Mouse (Mus musculus): Measurements from ENCODE around the gene Ddr2. TPM values are rescaled to one million over a fixed set of nuclear protein-coding genes. Genes with fewer than 3 reads are reported as not detected.
A peak's percentile ranks its signal among the peaks of the same experiment; 100 is the strongest.
"Not testable (repeated sequence)": the region's sequence is repeated elsewhere in the genome, so short reads cannot be mapped to it uniquely, and the experiment has no call there.

Gene Ddr2
- polyA plus RNA-seq, 1 experiment from 2014 or later, result 85.2 TPM

- H3K36me3 ChIP-seq (ENCODE audit: control insufficient read depth, insufficient read depth, low read length), result no peaks in the 10 kb centered on the region
- H3K9ac ChIP-seq (ENCODE audit: low read depth, low read length), result no peak overlapping the region
- peaks cover 16% of the 10 kb centered on the region for H3K4me1 ChIP-seq (ENCODE audit: control insufficient read depth, insufficient read depth, low read length)
- no peak overlapping the region for H3K4me2 ChIP-seq (ENCODE audit: low read depth, low read length)
- ATAC-seq (ENCODE audit: low read depth) (no peak), DNase-seq (ENCODE audit: low spot score) (no peak)
- H3K9me3 ChIP-seq (ENCODE audit: control insufficient read depth, low read length), result no peaks in the 10 kb centered on the region
- H3K27ac ChIP-seq (replicated peaks; ENCODE audit: low read depth, low read length), result no peak overlapping the region
- 65% methylated on average over 6 of the region's 6 CpGs for WGBS
- no peak overlapping the region for H3K4me3 ChIP-seq (ENCODE audit: low read depth, low read length)
- no peaks in the 10 kb centered on the region for H3K27me3 ChIP-seq (replicated peaks; ENCODE audit: control insufficient read depth, insufficient read depth, low read length)
Measured at GRCm38 (mm10) chr1:170113616-170114015, 3.1 kb upstream of the Ddr2 start.

DNA sequence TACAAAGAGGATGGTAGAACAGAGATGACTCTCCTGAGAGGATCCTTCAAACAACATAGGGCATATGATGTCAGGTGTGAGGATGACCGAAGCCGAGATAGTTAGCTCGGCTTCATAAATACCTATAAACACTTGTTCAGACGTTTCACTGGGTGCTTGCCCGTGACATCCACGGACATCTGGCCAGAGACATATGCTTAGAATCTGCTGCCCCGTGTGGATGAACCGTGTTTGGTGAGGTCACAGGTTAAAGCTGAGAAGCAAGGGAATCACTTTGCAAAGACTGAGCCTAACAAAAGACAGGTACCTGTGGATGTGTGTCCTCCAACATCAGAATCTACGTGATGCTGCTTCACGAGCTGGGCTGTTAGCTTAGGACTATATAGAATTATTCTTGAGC is 1.7 kb upstream of the Ddr2 start:
- no peaks in the 10 kb centered on the region for H3K36me3 ChIP-seq (ENCODE audit: control insufficient read depth, insufficient read depth, low read length)
- no peak overlapping the region for H3K9ac ChIP-seq (ENCODE audit: low read depth, low read length)
- peaks cover 29% of the 10 kb centered on the region for H3K4me1 ChIP-seq (ENCODE audit: control insufficient read depth, insufficient read depth, low read length)
- peak overlapping the region; percentile 99; the same call in 1 of the 2 replicates for H3K27ac ChIP-seq (replicated peaks; ENCODE audit: low read depth, low read length)
- H3K27me3 ChIP-seq (replicated peaks; ENCODE audit: control insufficient read depth, insufficient read depth, low read length), result no peaks in the 10 kb centered on the region
- WGBS, result 77% methylated on average over 10 of the region's 10 CpGs
- ATAC-seq (ENCODE audit: low read depth) (no peak), DNase-seq (ENCODE audit: low spot score) (no peak)
- no peaks in the 10 kb centered on the region for H3K9me3 ChIP-seq (ENCODE audit: control insufficient read depth, low read length)
- peak overlapping the region; percentile 70; the same call in 1 of the 2 replicates for H3K4me2 ChIP-seq (ENCODE audit: low read depth, low read length)
- no peak overlapping the region for H3K4me3 ChIP-seq (ENCODE audit: low read depth, low read length)

- peak overlapping the region; percentile 99 for H3K27ac ChIP-seq (replicated peaks; ENCODE audit: low read depth, low read length)
- H3K4me1 ChIP-seq (ENCODE audit: control insufficient read depth, insufficient read depth, low read length), result peaks cover 31% of the 10 kb centered on the region
- no peak for DNase-seq (ENCODE audit: low spot score)
- H3K4me3 ChIP-seq (ENCODE audit: low read depth, low read length), result peak overlapping the region; percentile 56
- no peaks in the 10 kb centered on the region for H3K36me3 ChIP-seq (ENCODE audit: control insufficient read depth, insufficient read depth, low read length)
- no peaks in the 10 kb centered on the region for H3K9me3 ChIP-seq (ENCODE audit: control insufficient read depth, low read length)
- no peaks in the 10 kb centered on the region for H3K27me3 ChIP-seq (replicated peaks; ENCODE audit: control insufficient read depth, insufficient read depth, low read length)
- H3K4me2 ChIP-seq (ENCODE audit: low read depth, low read length), result peak overlapping the region; percentile 70
- H3K9ac ChIP-seq (ENCODE audit: low read depth, low read length), result peak overlapping the region; percentile 73
- ATAC-seq (ENCODE audit: low read depth), result no peak
- WGBS, result 59% methylated on average over 16 of the region's 16 CpGs
Measured at GRCm38 (mm10) chr1:170111651-170112226, 1.2 kb upstream of the Ddr2 start.

GRCm38 (mm10) chr1:170109776-170110515 is 616 bp downstream of the Ddr2 start:
- peak overlapping the region; percentile 56 for H3K4me3 ChIP-seq (ENCODE audit: low read depth, low read length)
- DNase-seq (ENCODE audit: low spot score), result peak; percentile 64
- peak overlapping the region; percentile 99 for H3K27ac ChIP-seq (replicated peaks; ENCODE audit: low read depth, low read length)
- H3K27me3 ChIP-seq (replicated peaks; ENCODE audit: control insufficient read depth, insufficient read depth, low read length), result no peaks in the 10 kb centered on the region
- H3K4me2 ChIP-seq (ENCODE audit: low read depth, low read length), result peak overlapping the region; percentile 70
- no peaks in the 10 kb centered on the region for H3K9me3 ChIP-seq (ENCODE audit: control insufficient read depth, low read length)
- ATAC-seq (ENCODE audit: low read depth), result peak; percentile 62
- 31% methylated on average over 18 of the region's 19 CpGs for WGBS
- H3K36me3 ChIP-seq (ENCODE audit: control insufficient read depth, insufficient read depth, low read length), result no peaks in the 10 kb centered on the region
- peaks cover 31% of the 10 kb centered on the region for H3K4me1 ChIP-seq (ENCODE audit: control insufficient read depth, insufficient read depth, low read length)
- peak overlapping the region; percentile 73 for H3K9ac ChIP-seq (ENCODE audit: low read depth, low read length)

GRCm38 (mm10) chr1:170102814-170103213 is 7.7 kb downstream of the Ddr2 start:
- not testable (repeated sequence) for H3K4me1 ChIP-seq (ENCODE audit: control insufficient read depth, insufficient read depth, low read length); H3K9ac ChIP-seq (ENCODE audit: low read depth, low read length); H3K36me3 ChIP-seq (ENCODE audit: control insufficient read depth, insufficient read depth, low read length); H3K4me3 ChIP-seq (ENCODE audit: low read depth, low read length); ATAC-seq (ENCODE audit: low read depth); DNase-seq (ENCODE audit: low spot score); H3K27me3 ChIP-seq (replicated peaks; ENCODE audit: control insufficient read depth, insufficient read depth, low read length); H3K4me2 ChIP-seq (ENCODE audit: low read depth, low read length); H3K9me3 ChIP-seq (ENCODE audit: control insufficient read depth, low read length); H3K27ac ChIP-seq (replicated peaks; ENCODE audit: low read depth, low read length)
- 90% methylated on average over 6 of the region's 6 CpGs for WGBS

- Histone ChIP-seq H3K36me3 (ENCODE audit: control insufficient read depth, insufficient read depth, low read length) (peaks cover 23% of the 10 kb centered on the region; the same call in 1 of the 2 replicates), H3K27ac (replicated peaks; ENCODE audit: low read depth, low read length) (no peak overlapping the region), H3K4me1 (ENCODE audit: control insufficient read depth, insufficient read depth, low read length) (0 out of 2 replicates have a peak, but pooled peaks cover 8% of the 10 kb centered on the region), H3K4me2 (ENCODE audit: low read depth, low read length) (no peak overlapping the region), H3K27me3 (replicated peaks; ENCODE audit: control insufficient read depth, insufficient read depth, low read length) (no peaks in the 10 kb centered on the region), H3K4me3 (ENCODE audit: low read depth, low read length) (no peak overlapping the region), H3K9me3 (ENCODE audit: control insufficient read depth, low read length) (no peaks in the 10 kb centered on the region), H3K9ac (ENCODE audit: low read depth, low read length) (no peak overlapping the region)
- no peak for ATAC-seq (ENCODE audit: low read depth)
- 92% methylated on average over 7 of the region's 7 CpGs for WGBS
- DNase-seq (ENCODE audit: low spot score), result no peak
Measured at GRCm38 (mm10) chr1:170086631-170087030, 23.9 kb downstream of the Ddr2 start.

- Histone ChIP-seq H3K4me3 (ENCODE audit: low read depth, low read length) (no peak overlapping the region), H3K9me3 (ENCODE audit: control insufficient read depth, low read length) (no peaks in the 10 kb centered on the region), H3K4me1 (ENCODE audit: control insufficient read depth, insufficient read depth, low read length) (peaks cover 16% of the 10 kb centered on the region; the same call in 1 of the 2 replicates), H3K27ac (replicated peaks; ENCODE audit: low read depth, low read length) (no peak overlapping the region), H3K27me3 (replicated peaks; ENCODE audit: control insufficient read depth, insufficient read depth, low read length) (no peaks in the 10 kb centered on the region), H3K36me3 (ENCODE audit: control insufficient read depth, insufficient read depth, low read length) (peaks cover 23% of the 10 kb centered on the region; the same call in 1 of the 2 replicates), H3K4me2 (ENCODE audit: low read depth, low read length) (no peak overlapping the region), H3K9ac (ENCODE audit: low read depth, low read length) (no peak overlapping the region)
- DNase-seq (ENCODE audit: low spot score), result no peak
- no peak for ATAC-seq (ENCODE audit: low read depth)
- 81% methylated on average over 12 of the region's 12 CpGs for WGBS
Measured at GRCm38 (mm10) chr1:170084151-170084796, 26.3 kb downstream of the Ddr2 start.

DNA sequence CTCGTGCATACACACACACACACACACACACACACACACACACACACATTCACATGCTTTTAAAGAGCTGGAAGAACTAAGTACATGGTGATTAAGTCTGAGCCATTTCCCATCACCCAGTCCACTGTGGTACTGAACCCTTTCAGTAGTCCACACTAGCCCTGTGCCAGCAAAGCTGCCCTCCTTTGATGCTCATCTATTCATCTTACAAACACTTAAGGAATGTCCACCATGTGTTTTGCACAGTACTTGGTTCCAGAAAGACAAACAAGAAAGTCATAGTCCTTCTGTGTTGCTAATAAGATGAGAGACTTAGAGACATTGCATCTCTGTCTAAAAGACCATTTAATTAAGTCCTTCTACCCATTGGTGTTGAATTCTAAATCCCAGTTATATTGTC is 29.7 kb downstream of the Ddr2 start:
- H3K4me1 ChIP-seq (ENCODE audit: control insufficient read depth, insufficient read depth, low read length), result peaks cover 15% of the 10 kb centered on the region; the same call in 1 of the 2 replicates
- no peak for DNase-seq (ENCODE audit: low spot score)
- no peak overlapping the region for H3K4me3 ChIP-seq (ENCODE audit: low read depth, low read length)
- 86% methylated on average over 1 of the region's 1 CpGs for WGBS
- no peak overlapping the region for H3K4me2 ChIP-seq (ENCODE audit: low read depth, low read length)
- no peak overlapping the region for H3K9ac ChIP-seq (ENCODE audit: low read depth, low read length)
- no peak overlapping the region for H3K27ac ChIP-seq (replicated peaks; ENCODE audit: low read depth, low read length)
- H3K36me3 ChIP-seq (ENCODE audit: control insufficient read depth, insufficient read depth, low read length), result no peaks in the 10 kb centered on the region
- no peak for ATAC-seq (ENCODE audit: low read depth)
- H3K27me3 ChIP-seq (replicated peaks; ENCODE audit: control insufficient read depth, insufficient read depth, low read length), result no peaks in the 10 kb centered on the region
- no peaks in the 10 kb centered on the region for H3K9me3 ChIP-seq (ENCODE audit: control insufficient read depth, low read length)
